Mouse (Mus musculus): ENCODE measurements at regions not wholly inside any gene's neighbourhood (a gene's known extent, or its start where the extent isn't known, plus 50 kb on each side); places are given as distances from the start of the nearest gene placed in this dataset.

DNA sequence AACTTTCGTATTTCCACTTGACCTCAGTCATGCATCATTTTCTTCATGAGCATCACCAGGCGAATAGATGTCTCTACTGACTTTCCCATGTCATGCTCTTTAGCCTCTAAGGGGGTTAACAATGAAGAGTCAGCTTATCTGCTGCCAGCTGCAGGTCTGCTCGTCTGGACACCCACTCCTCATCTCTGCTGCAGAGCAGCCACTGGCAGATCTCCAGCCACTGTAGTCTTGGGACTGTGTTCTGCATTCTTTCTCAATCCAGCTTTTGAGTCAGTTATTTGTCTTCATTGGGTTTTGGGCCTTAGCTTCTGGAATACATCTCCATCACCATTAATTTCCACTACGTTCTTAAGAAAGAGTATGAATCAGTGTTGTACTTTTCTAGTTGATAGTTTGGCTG lies 280.0 kb downstream of the Gm5447 start:
- Histone ChIP-seq H3K4me3 (no peak overlapping the region), H3K27me3 (no peaks in the 10 kb centered on the region), H3K9ac (no peak overlapping the region), H3K27ac (no peak overlapping the region), H3K36me3 (no peaks in the 10 kb centered on the region), H3K4me2 (no peak overlapping the region), H3K4me1 (peaks cover 12% of the 10 kb centered on the region), H3K9me3 (no peaks in the 10 kb centered on the region)
- 80% methylated on average over 4 of the region's 4 CpGs for WGBS
- ATAC-seq (ENCODE audit: insufficient number of reproducible peaks, insufficient read depth, low FRiP score, low TSS enrichment, low read depth) = no peak

DNA sequence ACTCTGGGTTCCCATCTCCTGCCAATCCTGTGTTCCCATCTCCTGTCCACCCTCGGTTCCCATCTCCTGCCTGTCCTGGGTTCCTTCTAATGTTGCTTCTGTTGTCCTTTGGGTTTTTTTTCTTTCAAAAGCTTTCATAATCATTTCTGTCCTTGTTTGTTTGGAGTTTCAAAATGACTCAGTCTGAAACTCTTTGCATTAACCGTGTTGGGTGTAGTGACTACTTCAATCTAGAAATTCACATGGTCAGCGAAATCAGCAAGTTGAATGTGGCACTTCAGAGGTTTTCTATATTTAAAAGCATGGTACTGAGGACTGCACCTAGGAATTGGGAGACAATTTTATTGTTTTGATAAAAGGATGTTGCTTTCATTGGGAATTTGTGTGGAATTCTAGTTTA lies 280.7 kb downstream of the Gm5447 start:
- no peaks in the 10 kb centered on the region for H3K27me3 ChIP-seq
- H3K27ac ChIP-seq = no peak overlapping the region
- H3K4me1 ChIP-seq = peaks cover 7% of the 10 kb centered on the region
- no peak for ATAC-seq (ENCODE audit: insufficient number of reproducible peaks, insufficient read depth, low FRiP score, low TSS enrichment, low read depth)
- H3K4me3 ChIP-seq = no peak overlapping the region
- H3K4me2 ChIP-seq = no peak overlapping the region
- 79% methylated on average over 3 of the region's 3 CpGs for WGBS
- H3K9ac ChIP-seq = no peak overlapping the region
- H3K9me3 ChIP-seq = no peaks in the 10 kb centered on the region
- H3K36me3 ChIP-seq = no peaks in the 10 kb centered on the region

DNA sequence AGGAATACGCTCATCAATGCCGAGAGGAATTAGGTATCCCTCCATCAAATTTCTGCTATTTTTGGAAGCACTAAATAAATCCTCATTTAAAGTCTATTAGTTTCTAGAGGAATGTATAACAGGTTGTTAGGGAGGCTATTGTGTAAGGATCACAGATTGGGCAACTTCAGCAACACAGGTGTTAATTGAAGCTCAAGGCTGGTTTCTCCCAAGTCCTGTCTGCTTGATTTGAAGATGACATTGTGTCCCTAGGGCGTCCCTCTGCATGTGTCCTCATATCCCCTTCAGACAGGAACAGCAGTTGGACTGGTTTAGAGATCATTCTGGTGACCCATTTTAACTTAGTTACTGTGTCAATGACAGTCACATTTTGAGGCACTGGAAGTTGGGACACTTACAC lies 281.5 kb downstream of the Gm5447 start:
- Histone ChIP-seq H3K4me1 (no peaks in the 10 kb centered on the region), H3K4me3 (no peak overlapping the region)
- ATAC-seq (ENCODE audit: insufficient number of reproducible peaks, insufficient read depth, low FRiP score, low TSS enrichment, low read depth) = no peak

DNA sequence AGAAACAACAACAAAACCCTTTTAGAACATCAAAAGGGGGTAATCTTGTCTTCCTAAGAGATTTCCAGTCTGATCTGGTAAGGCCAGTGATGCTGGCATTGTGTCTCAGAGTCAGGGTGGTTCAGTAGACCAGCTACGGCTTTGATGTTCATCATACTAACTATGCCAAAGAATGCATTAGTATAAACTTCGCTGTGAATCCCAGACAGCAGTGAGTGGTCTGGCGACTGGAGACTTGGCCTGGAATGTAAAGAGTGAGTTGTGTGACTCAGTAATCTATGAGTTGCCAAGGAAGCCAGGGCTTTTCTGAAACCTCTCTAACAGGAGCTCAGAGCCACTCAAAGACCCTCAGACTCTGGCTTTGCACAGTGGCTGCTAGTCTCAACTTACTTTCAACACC lies 288.1 kb upstream of the Foxq1 start:
- ATAC-seq (ENCODE audit: insufficient number of reproducible peaks, insufficient read depth, low FRiP score, low TSS enrichment, low read depth) = no peak
- H3K9ac ChIP-seq = no peak overlapping the region
- H3K4me1 ChIP-seq = no peaks in the 10 kb centered on the region
- H3K4me3 ChIP-seq = no peak overlapping the region
- H3K27ac ChIP-seq = no peak overlapping the region
- H3K27me3 ChIP-seq = no peaks in the 10 kb centered on the region
- H3K4me2 ChIP-seq = no peak overlapping the region
- H3K9me3 ChIP-seq = no peaks in the 10 kb centered on the region
- no peaks in the 10 kb centered on the region for H3K36me3 ChIP-seq
- 77% methylated on average over 3 of the region's 3 CpGs for WGBS

More for the DNA sequence above, 281.5 kb downstream of the Gm5447 start:
- Histone ChIP-seq H3K27me3 (no peaks in the 10 kb centered on the region), H3K9ac (no peak overlapping the region), H3K4me2 (no peak overlapping the region), H3K27ac (no peak overlapping the region), H3K36me3 (no peaks in the 10 kb centered on the region), H3K9me3 (no peaks in the 10 kb centered on the region)
- WGBS = 60% methylated on average over 3 of the region's 3 CpGs

DNA sequence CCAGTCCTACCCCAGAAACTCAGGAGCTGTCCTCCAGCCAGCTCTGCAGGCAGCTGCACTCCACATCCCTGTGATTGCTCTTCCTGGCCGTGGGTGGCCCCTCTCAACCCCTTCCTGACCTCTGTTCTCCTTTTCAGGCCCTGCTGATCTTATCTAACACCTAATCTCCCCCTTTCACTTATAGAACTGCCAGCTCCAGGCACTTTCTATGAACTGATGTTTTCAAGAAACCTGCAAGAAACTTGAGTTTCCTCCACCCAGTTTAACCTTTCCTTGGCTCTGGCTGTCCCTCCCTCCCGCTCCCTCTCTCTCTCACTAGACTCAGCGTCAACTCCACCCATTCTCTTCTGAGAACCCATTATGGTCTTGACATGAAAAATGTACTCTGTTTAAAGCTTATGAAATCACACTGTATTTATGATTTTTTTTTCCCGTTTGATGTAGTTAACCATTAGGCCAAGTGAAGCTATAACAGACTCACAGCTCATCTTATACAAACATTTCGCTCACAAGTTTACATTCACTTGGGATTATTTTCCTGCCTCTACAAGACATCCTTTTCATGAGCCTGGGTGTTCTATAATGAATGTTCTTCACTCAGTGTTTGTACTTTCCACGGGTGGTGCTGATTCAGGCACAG lies 279.8 kb upstream of the Foxq1 start:
- ATAC-seq (ENCODE audit: insufficient number of reproducible peaks, insufficient read depth, low FRiP score, low TSS enrichment, low read depth) = no peak
- Histone ChIP-seq H3K4me2 (no peak overlapping the region), H3K9me3 (no peaks in the 10 kb centered on the region), H3K4me1 (peaks cover 9% of the 10 kb centered on the region; the same call in 1 of the 2 replicates), H3K27ac (no peak overlapping the region), H3K9ac (no peak overlapping the region), H3K27me3 (no peaks in the 10 kb centered on the region), H3K36me3 (no peaks in the 10 kb centered on the region), H3K4me3 (no peak overlapping the region)
- WGBS = 54% methylated on average over 6 of the region's 6 CpGs

DNA sequence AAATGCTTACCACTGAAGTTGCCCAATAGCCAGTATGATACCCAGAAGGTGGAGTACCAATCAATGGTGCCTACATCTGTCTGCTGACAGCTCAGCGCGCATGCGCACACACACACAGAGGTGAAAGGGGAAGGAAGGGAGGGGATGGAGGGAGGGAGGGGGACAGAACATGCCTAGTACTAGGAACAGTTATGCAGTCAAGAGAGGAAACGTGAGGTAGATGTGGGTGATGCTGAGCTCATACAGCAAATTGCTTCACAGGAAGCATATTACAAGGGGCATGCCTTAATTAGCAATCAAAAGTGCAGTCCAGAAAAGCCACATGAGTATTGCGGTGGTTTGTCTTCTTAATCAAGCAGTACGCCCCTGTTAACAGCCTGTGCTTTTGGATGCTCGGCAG lies 265.3 kb upstream of the Foxq1 start:
- WGBS = 82% methylated on average over 7 of the region's 7 CpGs
- no peak overlapping the region for H3K4me3 ChIP-seq
- H3K9ac ChIP-seq = no peak overlapping the region
- H3K4me1 ChIP-seq = peaks cover 10% of the 10 kb centered on the region
- no peaks in the 10 kb centered on the region for H3K9me3 ChIP-seq
- no peaks in the 10 kb centered on the region for H3K36me3 ChIP-seq
- no peak for ATAC-seq (ENCODE audit: insufficient number of reproducible peaks, insufficient read depth, low FRiP score, low TSS enrichment, low read depth)
- H3K4me2 ChIP-seq = no peak overlapping the region
- no peak overlapping the region for H3K27ac ChIP-seq
- H3K27me3 ChIP-seq = peaks cover 11% of the 10 kb centered on the region; the same call in 1 of the 2 replicates

DNA sequence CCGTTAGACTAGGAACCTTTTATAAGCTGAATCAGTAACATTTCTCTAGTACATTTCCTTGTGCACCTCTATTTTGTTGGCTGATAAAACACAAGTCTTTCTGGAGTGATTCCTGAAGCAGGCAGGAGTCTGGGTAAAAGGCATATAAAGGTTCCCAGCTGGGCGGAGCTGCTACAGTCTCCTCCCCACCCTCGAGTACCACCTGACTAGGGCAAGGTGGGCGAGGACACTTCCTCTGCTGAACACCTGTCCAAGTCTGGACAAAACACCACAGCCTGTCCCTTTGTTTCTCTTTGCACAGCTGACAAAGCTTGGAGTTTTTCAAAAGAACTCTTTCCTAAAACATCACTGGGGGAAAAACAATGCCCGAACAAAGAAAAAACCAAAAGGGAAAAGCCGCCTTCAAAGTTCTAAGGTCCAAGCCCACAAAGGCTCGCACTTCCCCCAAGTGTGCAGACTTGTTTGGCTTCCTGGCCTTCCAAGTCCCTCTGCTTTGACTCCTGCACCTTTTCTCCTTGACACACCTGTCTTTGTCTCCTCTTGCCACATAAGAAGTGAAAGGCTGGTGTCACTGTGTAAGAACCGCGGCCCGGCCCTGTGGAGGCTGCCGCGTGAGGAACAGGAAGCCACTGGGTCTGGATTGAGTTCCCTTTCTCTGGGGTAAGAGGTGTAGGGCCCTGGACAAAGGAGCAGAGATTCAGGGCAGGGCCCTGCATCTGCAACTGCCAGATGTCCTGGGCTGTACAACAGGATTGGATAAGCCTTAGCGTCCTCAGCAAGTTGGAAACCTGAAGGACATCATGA lies 263.1 kb upstream of the Foxq1 start:
- Histone ChIP-seq H3K27ac (no peak overlapping the region), H3K9me3 (no peaks in the 10 kb centered on the region), H3K27me3 (peaks cover 11% of the 10 kb centered on the region; the same call in 1 of the 2 replicates), H3K4me1 (peaks cover 10% of the 10 kb centered on the region), H3K4me3 (no peak overlapping the region), H3K4me2 (no peak overlapping the region), H3K9ac (no peak overlapping the region), H3K36me3 (no peaks in the 10 kb centered on the region)
- 86% methylated on average over 13 of the region's 13 CpGs for WGBS
- ATAC-seq (ENCODE audit: insufficient number of reproducible peaks, insufficient read depth, low FRiP score, low TSS enrichment, low read depth) = no peak

DNA sequence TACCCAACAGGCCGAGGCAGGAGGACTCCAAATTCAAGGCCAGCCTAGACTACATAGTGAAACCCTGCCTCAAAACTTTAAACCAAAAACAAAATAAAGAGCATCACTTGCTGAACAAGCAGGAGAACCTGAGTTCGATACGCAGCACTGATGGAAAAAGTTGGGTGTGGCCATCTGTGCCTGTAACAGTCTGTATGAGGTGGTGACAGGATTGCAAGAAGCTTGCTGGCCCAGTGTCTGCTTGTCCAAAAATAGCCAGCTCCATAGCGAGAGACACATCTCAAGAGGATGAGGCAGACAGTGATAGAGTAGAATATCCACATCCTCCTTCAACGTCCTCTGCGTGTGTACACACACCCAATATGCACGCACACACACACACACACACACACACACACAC lies 261.9 kb upstream of the Foxq1 start:
- H3K27me3 ChIP-seq = peaks cover 13% of the 10 kb centered on the region; the same call in 1 of the 2 replicates
- no peak overlapping the region for H3K27ac ChIP-seq
- no peak overlapping the region for H3K9ac ChIP-seq
- H3K4me1 ChIP-seq = peaks cover 10% of the 10 kb centered on the region
- no peaks in the 10 kb centered on the region for H3K9me3 ChIP-seq
- no peak overlapping the region for H3K4me3 ChIP-seq
- WGBS = 87% methylated on average over 7 of the region's 7 CpGs
- ATAC-seq (ENCODE audit: insufficient number of reproducible peaks, insufficient read depth, low FRiP score, low TSS enrichment, low read depth) = no peak
- H3K4me2 ChIP-seq = no peak overlapping the region
- no peaks in the 10 kb centered on the region for H3K36me3 ChIP-seq

DNA sequence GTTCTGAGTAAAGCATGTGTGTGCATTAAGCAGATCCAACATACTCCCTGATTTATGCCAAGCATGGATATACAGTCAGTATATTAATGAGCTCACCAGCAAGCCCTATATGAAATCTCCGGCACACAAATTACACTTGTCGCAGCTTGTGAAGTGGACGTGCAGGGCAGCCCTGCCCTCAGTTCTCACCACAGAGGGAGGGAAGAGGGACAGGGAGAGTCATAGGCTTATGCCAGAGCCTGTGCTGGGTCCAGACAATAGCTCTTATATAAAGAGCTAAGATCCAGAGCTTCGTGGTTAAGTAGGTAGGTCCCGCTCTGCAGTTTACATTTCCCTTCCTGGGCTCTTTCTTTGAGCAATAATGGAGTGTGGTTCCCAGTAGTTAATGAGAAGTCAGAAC lies 252.7 kb upstream of the Foxq1 start:
- Histone ChIP-seq H3K4me1 (no peaks in the 10 kb centered on the region), H3K27ac (no peak overlapping the region), H3K9me3 (no peaks in the 10 kb centered on the region), H3K9ac (no peak overlapping the region), H3K4me2 (no peak overlapping the region), H3K27me3 (no peaks in the 10 kb centered on the region), H3K4me3 (no peak overlapping the region), H3K36me3 (no peaks in the 10 kb centered on the region)
- no peak for ATAC-seq (ENCODE audit: insufficient number of reproducible peaks, insufficient read depth, low FRiP score, low TSS enrichment, low read depth)
- 78% methylated on average over 5 of the region's 5 CpGs for WGBS

DNA sequence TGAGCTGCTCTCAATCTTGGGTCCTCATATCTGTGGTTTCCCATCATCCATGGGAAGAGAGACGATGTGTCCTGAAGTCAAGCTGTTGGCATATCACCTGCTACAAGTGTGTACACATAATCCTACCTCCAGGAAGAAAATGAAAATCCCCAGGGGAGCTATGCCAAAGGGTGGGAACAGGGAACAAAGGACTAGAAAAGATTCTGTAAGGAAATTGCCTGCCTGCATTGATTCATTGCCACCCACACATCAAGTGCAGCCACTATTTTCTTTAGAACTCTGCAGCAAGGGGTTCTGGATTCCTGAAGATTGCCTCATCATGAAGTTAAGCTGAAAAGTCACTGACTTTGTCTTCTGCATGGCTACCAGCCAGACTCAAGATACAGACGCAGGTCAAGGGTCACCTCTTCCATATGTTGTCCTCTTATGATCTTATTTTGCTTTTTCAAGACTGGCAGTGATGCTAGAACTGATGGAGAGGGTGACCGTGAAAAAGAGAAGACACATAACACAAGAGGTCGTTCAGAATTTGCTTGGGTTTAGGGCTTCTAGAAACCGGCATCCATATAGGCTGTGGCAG lies 251.6 kb upstream of the Foxq1 start:
- no peak for ATAC-seq (ENCODE audit: insufficient number of reproducible peaks, insufficient read depth, low FRiP score, low TSS enrichment, low read depth)

DNA sequence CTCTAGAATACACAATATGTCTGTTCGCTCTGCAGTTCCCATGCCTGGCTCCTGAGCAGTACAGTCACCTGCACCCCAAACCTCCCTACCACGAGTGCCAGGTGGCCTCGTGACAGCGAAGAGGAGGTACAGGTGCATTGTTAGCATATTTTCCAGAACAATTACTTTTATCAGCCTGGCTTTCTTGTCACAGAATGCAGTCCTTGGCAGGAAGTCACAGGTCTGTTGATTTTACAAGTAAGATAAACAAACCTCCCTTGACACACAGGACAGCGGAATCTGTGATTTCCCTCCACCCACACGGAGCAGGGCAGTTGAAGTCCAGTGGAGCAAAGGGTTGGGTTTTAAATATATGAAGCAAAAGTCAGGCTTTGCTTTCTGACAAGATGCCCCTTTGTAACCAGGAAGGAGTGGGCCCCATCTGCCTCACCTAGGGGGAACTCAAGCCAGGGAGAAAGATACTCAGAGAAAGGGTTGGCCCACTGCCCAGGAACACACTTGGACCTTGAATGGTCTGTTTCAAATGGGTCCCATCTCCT lies 246.8 kb upstream of the Foxq1 start:
- no peak overlapping the region for H3K27ac ChIP-seq
- ATAC-seq (ENCODE audit: insufficient number of reproducible peaks, insufficient read depth, low FRiP score, low TSS enrichment, low read depth) = no peak
- no peak overlapping the region for H3K9ac ChIP-seq
- H3K9me3 ChIP-seq = no peaks in the 10 kb centered on the region
- H3K4me3 ChIP-seq = no peak overlapping the region
- no peaks in the 10 kb centered on the region for H3K4me1 ChIP-seq
- no peaks in the 10 kb centered on the region for H3K27me3 ChIP-seq
- 65% methylated on average over 6 of the region's 6 CpGs for WGBS
- no peak overlapping the region for H3K4me2 ChIP-seq
- no peaks in the 10 kb centered on the region for H3K36me3 ChIP-seq

More for the DNA sequence above, 251.6 kb upstream of the Foxq1 start:
- H3K27ac ChIP-seq = no peak overlapping the region
- H3K4me2 ChIP-seq = no peak overlapping the region
- 85% methylated on average over 5 of the region's 5 CpGs for WGBS
- H3K36me3 ChIP-seq = no peaks in the 10 kb centered on the region
- no peaks in the 10 kb centered on the region for H3K4me1 ChIP-seq
- no peaks in the 10 kb centered on the region for H3K27me3 ChIP-seq
- H3K4me3 ChIP-seq = no peak overlapping the region
- H3K9ac ChIP-seq = no peak overlapping the region
- no peaks in the 10 kb centered on the region for H3K9me3 ChIP-seq

DNA sequence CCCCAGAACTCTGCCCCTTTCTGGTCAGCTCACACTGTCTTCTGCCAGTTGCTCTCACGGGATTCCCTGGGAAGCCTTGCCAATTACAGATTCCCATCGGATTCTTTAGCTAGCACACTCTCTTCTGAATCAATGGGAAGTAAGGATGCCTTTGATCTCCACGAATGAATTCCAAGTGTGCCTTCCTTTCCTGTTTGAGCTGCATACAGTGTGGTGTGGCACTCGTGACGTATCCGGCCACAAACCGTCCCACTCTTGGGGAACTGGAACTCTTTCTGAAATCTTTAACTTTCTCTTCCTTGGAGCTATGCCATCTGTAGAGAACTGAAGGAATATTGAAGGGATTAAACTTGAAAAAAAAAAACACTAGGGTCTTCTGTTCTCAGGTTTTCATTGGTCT lies 243.2 kb upstream of the Foxq1 start:
- 34% methylated on average over 7 of the region's 7 CpGs for WGBS
- Histone ChIP-seq H3K4me1 (no peaks in the 10 kb centered on the region), H3K27me3 (no peaks in the 10 kb centered on the region), H3K4me3 (no peak overlapping the region), H3K9ac (no peak overlapping the region), H3K9me3 (no peaks in the 10 kb centered on the region), H3K27ac (no peak overlapping the region), H3K4me2 (no peak overlapping the region), H3K36me3 (no peaks in the 10 kb centered on the region)
- ATAC-seq (ENCODE audit: insufficient number of reproducible peaks, insufficient read depth, low FRiP score, low TSS enrichment, low read depth) = no peak

Data from embryonic facial prominence, embryonic 13.5 days (tissue).